ENCODE assay signal across 8 mouse cellular contexts in genomic region chr9:70260324-70260841, GRCm38 (mm10). TPM values are rescaled to one million over a fixed set of nuclear protein-coding genes. Genes with fewer than 3 reads are reported as not detected.
DNase-seq lines count a peak whose midpoint lies in the region; ATAC-seq lines count a peak whose summit lies in the region.
"Had no signal": no experiment of that assay in that cellular context is flagged by ENCODE, and none has a peak within 500 bp of the region (broad histone marks: within the 10 kb centered on the region; RNA-seq: fewer than 3 reads in every experiment).

No protein-coding gene starts in this region.

- no peaks in the 10 kb centered on the region for H3K36me3 ChIP-seq in limb, embryonic 10.5 days
- H3K36me3 ChIP-seq in forebrain, embryonic 12.5 days (replicated peaks) = no peaks in the 10 kb centered on the region

- H3K27ac ChIP-seq in limb, embryonic 10.5 days = peak overlapping the region; percentile 53
- H3K27ac ChIP-seq in forebrain, embryonic 12.5 days = no peak overlapping the region

- no peak for ATAC-seq in forebrain, embryonic 12.5 days (ENCODE audit: low FRiP score)
- ATAC-seq: inflammation-experienced regulatory T-cells, adult 6 months had no signal

- H3K4me1 ChIP-seq in limb, embryonic 10.5 days = peaks cover 61% of the 10 kb centered on the region
- H3K4me1 ChIP-seq in forebrain, embryonic 12.5 days = peaks cover 27% of the 10 kb centered on the region

- H3K4me2 ChIP-seq in forebrain, embryonic 12.5 days = no peak overlapping the region

- no peaks in the 10 kb centered on the region for H3K9me3 ChIP-seq in limb, embryonic 10.5 days (replicated peaks)
- H3K9me3 ChIP-seq in forebrain, embryonic 12.5 days = no peaks in the 10 kb centered on the region

- no peak overlapping the region for H3K4me3 ChIP-seq in limb, embryonic 10.5 days
- no peak overlapping the region for H3K4me3 ChIP-seq in forebrain, embryonic 12.5 days (replicated peaks)

- no peaks in the 10 kb centered on the region for H3K27me3 ChIP-seq in limb, embryonic 10.5 days (ENCODE audit: low read depth, poor library complexity, severe bottlenecking)
- peaks cover 2% of the 10 kb centered on the region; the same call in 1 of the 2 replicates for H3K27me3 ChIP-seq in forebrain, embryonic 12.5 days

- DNase-seq in urinary bladder, postnatal 25 days (ENCODE audit: low spot score) = peak; percentile 57
- no peak for DNase-seq in urinary bladder, postnatal 10 days (ENCODE audit: low spot score)
- DNase-seq in forelimb bud, embryonic 11.5 days (ENCODE audit: low read depth, low spot score) = peak; percentile 36
- DNase-seq in limb, embryonic 10.5 days (ENCODE audit: low spot score) = no peak
- DNase-seq in cerebellum, adult 11 months = no peak
- DNase-seq in frontal cortex, postnatal 25 days (ENCODE audit: low spot score in 2 of 2) = no peak

- WGBS in limb, embryonic 10.5 days = 54% methylated on average over 9 of the region's 9 CpGs
- WGBS in forebrain, embryonic 12.5 days = 44% methylated on average over 9 of the region's 9 CpGs

- no peak overlapping the region for H3K9ac ChIP-seq in forebrain, embryonic 12.5 days

RNA-seq across cellular contexts. Expression of gene Myo1e, which starts 53.2 kb away (rescaled TPM):
- 13.3 and 18.9 TPM in 2 replicates for polyA plus RNA-seq in limb, embryonic 10.5 days (2016; fragmentation: Nextera tagmentation; extraction: Ambion mirVana)
- 10.3 and 11.3 TPM in 2 replicates for polyA plus RNA-seq in forebrain, embryonic 12.5 days (2016; fragmentation: Nextera tagmentation; extraction: Ambion mirVana)

Comparison
In these comparisons a context has a peak if more than half of its experiments do, and no peak if none do; other contexts are left out.
1. DNase-seq: peak in urinary bladder, postnatal 25 days (single experiment) and forelimb bud, embryonic 11.5 days (single experiment); none in urinary bladder, postnatal 10 days (single experiment), limb, embryonic 10.5 days (single experiment), cerebellum, adult 11 months (single experiment) and frontal cortex, postnatal 25 days (0 of 2).